Mouse (Mus musculus) layer of hippocampus, adult 9-11 months (tissue): ENCODE data around the gene Igsf8.

Experiments
- DNase-seq: peaks from one replicate; pipeline ENCODE4 v3.0.0; 2022

Igsf8 gene

GRCm38 (mm10) chr1:172305153-172305552 is 43.7 kb downstream of the Igsf8 start:
- no peak for DNase-seq

DNA sequence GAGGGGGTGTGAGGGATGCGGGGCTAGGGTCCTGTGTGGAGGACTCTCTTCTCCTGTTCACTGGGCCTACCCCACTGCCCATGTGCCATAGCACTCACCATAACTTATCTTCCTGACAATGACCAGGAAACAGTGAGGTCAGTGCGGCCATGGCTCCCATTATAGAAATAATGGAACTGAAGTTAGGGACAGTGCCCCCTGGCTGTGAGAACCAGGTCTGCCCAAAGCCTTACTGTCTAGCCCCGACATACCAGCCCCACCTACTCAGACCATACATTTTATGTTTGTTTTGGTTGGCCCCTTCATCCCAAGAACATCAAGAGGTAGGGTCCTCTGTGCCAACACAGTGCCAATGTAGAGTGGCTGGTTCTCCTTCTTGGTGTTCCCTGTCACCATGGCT is 44.2 kb downstream of the Igsf8 start:
- DNase-seq, result no peak

GRCm38 (mm10) chr1:172306196-172306595 is 44.8 kb downstream of the Igsf8 start:
- DNase-seq, result no peak

DNA sequence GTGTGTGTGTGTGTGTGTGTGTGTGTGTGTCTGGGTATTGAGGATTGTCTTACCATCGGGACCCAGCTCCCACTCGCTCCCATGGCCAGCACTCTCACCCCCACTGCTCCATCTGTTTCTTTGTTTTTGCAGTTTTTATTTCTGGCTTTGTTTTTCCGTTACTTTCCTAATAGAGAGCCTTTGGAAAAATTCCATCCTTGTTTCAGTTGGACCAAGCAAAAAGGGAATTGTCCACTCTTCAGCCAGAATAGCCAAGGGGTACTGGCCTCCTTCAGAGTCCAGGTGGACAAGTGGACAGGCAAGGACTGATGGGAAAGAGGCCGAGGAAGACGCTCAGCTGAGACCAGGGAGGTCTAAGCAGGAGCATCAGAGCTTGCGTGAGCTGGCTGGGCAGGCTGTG is 45.4 kb downstream of the Igsf8 start:
- no peak for DNase-seq

DNA sequence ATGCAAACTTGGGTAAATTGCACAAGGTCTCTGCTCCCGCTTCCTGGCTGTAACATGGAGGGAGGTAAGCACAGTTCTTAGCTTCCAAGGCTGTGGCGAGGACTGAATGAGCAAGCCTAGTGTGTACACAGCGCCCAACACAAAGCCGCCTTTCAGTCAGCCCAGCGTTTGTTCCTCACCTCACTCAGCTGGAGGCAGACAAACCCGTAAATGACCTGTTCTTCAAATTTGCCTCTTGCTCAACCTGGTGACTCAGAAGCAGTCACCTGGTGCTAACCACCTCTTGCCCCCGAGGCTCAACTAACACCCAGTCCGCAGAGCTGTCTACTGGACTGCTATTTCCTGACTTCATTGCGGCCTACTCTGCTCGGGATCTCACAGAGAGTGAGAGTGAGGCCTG is 46.5 kb downstream of the Igsf8 start:
- DNase-seq, result no peak

- no peak for DNase-seq
Observed at GRCm38 (mm10) chr1:172308409-172308808, 47.0 kb downstream of the Igsf8 start.

DNA sequence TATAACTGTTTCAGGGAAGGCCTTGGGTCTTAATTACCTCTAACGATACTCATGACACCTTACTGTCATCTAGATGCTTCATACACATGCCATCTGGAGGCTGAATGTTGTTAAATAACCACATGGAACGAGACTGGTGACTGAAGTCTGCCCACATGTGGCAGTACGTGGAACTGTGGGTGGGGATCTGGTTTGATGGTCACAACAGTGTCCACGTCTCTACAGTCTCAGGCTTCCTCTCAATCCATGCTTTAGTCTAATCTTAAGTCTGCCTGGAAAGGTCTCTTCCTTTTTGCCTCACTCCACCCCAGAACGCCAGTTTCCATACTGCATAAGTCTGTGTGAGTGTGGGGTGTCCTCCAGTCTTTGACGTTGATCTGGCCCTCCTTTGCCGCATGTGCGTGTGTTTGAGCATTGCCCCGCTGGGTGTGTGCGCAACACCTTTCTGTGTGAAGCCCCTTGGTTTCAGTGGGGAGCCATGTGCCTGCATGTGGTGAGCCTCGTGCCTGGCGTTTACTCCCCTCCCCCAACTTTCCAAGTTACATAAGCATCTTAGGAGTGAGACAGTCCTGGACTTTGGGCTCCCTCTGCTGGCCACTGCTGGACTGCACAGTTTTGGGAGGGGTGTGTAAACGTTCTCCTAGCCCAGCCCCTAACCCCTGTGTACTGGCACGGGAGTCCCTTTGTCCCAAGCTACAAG is 48.4 kb downstream of the Igsf8 start:
- peak; percentile 92 for DNase-seq

- DNase-seq, result peak; percentile 79
Observed at GRCm38 (mm10) chr1:172311248-172311906, 49.9 kb downstream of the Igsf8 start.

GRCm38 (mm10) chr1:172311921-172312767 is 50.7 kb downstream of the Igsf8 start:
- peak; percentile 85 for DNase-seq

DNA sequence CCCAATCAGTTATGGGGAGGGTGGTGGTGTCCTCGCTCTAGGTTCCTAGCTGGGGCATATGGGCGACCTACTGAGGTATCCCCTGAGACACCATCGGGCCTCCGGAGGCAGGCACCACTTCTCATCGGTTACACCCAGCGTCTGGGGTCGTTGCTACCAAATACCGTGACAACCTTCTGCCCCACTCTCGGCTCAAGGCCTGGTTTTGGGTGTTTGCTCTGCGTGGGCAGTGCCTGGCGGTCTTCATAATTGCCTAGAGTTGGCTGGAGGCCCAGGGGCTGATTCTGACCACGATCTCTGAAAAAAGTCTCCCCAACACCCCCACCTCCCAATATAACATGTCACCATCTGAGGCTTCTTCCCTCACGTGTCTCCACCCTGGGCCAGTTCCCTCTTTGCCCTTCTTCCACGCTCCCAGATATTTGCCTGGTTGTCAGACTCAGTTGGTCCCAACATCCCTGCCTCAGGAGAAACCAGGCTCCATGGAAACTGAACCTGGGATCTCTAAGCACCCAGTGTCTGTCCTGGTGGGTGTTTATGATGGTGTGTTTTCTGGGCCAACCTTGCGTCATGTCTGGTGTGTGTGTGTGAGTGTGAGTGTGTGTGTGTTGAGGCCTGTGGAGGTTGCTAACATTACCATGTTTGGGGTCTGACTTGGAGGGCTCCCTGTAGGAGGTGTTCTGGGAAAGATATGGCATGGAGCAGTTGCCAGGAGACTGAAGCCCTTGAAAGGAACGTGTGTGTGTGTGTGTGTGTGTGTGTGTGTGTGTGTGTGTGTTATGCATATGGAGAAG is 51.5 kb downstream of the Igsf8 start:
- DNase-seq, result peak; percentile 88

DNA sequence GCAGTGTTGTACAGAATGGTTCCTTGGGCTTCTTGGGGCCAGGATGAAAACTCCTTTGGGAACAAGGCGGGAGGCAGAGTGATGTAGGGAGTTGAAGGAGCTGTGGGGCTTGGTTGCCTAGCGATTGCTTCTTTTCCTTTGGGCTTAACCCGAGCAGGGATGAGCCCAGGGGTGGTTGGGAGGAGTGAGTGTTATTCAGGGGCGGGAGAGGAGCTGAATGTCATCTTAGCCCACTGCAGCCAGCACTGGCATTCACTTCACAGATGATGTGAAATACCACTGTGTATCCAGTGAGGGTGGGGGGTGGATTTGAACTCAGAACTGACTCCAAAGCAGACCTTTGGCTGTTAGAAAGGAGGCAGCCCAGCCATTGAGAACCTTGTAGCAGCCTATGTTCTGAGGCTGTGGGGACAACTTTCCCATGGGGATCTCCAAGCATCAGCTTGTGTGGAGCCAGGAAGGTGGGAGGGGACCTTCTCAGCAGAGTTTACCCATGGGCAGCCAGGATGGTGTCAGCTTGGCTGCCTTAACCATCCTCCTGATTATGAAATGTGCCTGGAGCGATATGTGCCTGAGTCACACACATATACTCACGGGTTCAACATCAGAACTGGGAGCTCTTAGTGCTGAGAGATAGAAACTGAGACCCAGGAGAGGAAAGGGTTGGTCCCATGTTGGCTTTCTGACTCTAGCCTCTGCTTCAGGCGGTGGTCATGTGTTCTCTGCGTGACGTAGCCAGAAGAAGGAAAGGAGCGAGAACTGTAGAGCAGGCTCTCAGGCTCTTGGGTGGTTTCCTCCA is 52.4 kb downstream of the Igsf8 start:
- no peak for DNase-seq

DNA sequence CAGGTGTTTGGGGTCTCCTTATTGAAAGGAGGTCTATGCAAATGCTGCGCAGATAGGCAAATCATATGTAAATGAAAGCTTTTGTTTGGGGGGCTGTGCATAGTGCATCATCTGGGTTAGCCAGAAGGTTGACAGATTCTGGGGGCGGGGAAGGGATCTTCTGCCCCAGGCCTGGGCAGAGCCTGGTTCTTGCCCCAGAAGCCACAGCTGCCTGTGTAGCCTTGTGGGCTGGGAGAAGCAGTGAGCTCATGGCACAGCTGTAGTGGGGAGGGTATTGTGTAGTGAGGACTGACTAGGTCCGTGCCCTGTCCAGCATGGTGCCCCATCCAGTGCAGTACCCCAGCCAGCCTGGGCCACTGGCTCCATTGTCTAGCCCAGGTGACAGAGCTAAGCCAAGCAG is 53.5 kb downstream of the Igsf8 start:
- DNase-seq, result no peak

- DNase-seq, result no peak
Observed at GRCm38 (mm10) chr1:172317431-172317830, 56.0 kb downstream of the Igsf8 start.

DNA sequence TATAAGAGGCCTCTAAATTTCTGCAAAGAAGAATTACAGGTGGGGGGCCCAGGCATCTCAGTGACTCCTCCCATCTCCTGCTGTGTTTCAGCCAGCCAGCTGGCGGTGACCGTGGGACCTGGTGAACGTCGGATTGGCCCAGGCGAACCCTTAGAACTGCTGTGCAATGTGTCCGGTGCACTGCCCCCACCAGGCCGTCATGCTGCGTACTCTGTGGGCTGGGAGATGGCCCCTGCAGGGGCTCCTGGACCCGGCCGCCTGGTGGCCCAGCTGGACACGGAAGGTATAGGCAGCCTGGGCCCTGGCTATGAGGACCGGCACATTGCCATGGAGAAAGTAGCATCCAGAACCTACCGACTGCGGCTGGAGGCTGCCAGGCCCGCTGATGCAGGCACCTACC is 56.5 kb downstream of the Igsf8 start:
- DNase-seq, result no peak

DNA sequence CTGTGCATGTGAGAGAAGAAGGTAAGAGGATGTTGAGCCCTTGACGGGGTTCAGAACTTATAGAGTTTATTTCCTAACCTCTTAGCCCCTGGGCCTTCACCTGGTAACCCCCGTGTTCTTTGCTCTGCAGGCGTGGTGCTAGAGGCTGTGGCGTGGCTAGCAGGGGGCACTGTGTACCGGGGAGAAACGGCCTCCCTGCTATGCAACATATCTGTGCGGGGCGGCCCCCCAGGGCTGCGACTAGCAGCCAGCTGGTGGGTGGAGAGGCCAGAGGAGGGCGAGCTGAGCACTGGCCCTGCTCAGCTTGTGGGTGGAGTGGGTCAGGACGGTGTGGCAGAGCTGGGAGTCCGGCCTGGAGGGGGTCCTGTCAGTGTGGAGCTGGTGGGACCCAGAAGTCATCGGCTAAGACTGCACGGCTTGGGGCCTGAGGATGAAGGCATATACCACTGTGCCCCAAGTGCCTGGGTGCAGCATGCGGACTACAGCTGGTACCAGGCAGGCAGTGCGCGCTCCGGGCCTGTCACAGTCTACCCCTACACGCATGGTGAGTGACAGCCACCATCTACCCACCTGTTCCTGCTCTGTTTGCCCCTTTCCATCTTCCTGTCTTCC is 57.1 kb downstream of the Igsf8 start:
- DNase-seq, result no peak

GRCm38 (mm10) chr1:172319346-172319745 is 57.9 kb downstream of the Igsf8 start:
- no peak for DNase-seq

- DNase-seq, result no peak
Observed at GRCm38 (mm10) chr1:172319921-172320411, 58.5 kb downstream of the Igsf8 start.

- DNase-seq, result no peak
Observed at GRCm38 (mm10) chr1:172322725-172323124, 61.3 kb downstream of the Igsf8 start.

GRCm38 (mm10) chr1:172323298-172323697 is 61.9 kb downstream of the Igsf8 start:
- DNase-seq, result no peak

DNA sequence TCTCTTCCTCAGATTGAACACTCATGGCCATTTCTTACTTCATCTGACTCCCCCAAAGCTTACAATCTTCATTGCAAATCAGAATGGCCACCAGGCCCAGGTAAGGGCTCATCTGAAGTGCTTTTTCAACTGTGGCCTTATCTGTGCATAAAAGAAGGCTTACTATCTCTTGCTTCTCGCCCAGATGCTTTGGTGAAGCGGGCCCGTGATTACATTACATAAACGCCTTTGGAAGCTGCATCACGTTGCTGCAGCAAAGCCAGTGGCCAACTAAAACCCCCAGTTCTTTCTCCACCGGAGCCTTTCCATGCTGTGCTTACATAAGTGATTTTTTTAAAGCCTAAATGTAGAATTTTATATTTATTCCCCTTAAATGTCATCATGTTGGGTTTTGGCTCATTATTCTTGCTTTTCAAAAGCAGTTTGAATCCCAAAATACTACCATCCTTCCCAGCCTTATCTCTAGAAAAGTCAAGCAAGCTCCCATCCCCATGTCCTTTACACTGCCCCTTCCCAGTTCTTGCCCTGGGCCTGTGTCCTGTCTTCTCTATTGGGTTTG is 62.4 kb downstream of the Igsf8 start:
- no peak for DNase-seq

- no peak for DNase-seq
Observed at GRCm38 (mm10) chr1:172324725-172325124, 63.3 kb downstream of the Igsf8 start.
